Mouse (Mus musculus): ENCODE data around the gene Cd4.
"Not testable (repeated sequence)": the region's sequence is repeated elsewhere in the genome, so short reads cannot be mapped to it uniquely, and the experiment has no call there.

Cd4 gene

DNA sequence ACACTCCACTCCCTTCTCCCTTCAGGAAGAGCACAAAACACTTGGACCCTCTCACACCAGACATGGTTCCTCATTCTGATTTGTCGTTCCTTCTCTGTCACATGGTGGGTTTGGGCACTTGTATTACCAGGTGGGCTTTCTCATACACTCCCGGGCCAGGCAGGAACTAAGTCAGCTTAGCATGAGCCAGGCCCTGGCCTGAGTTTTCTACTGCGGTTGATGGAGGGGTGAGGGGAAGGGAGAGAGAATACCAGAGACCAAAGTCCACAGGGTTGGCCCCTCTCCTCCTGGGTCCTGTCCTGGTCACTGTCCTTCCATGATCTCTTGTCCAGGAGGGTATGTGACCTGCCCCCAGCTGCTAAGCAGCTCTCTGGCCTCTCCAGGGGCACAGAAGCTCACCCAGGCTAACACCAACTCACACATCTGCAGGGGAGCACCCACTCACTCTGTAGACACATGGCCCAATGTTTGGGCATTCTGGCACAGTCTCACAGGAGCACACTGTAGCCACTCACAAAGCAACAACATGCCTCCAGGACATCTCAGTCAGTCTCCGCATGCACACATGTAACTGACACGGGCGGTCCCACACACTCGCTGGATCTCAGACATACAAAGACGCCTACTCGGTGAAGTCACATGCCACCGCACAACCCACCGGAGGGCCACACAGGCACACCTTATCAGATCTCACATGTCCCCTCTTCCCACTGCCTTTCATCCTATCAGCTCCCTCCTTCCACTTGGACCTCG, 28.1 kb upstream of the Cd4 start:
- no peak for DNase-seq (ENCODE audit: low spot score in 2 of 2)

DNA sequence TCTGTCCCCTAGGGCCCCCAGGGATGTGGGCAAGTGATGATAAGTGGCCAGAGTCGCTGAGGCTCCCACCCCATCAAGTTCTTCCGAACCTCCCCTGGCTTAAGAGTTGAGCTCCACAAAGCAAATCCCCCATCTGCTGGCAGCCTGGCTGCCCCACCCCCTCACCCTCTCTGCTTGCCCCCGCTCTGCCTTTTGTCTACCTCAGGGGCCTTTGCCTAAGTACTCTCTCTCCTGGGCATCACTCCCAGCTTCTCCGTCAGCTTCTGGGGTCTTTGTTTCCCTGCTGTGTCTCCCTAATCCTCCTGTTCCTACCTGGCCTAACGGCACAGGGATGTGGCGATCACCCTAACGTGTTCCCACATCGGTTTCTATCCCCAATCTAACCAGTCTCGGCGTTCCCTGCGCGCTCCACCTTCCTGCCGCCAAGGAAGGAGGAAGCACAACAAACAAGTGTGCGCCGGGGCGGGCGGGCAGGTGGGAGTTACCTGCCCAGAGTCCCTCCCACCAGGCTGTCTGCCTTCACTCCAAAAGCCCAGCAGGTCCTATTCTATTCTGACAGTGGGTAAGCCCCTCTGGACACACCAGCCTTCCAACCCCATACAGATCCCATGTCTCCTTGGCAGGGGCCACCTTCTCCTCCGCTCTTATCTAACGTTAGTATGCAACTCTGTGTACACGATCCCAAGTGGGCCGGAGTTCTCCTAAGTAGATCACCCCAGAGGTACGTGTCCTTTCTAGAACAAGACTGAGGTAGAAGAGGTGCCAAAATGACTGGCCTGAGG, 27.3 kb upstream of the Cd4 start:
- no peak for DNase-seq (ENCODE audit: low spot score in 2 of 2)

- no peak for DNase-seq (ENCODE audit: low spot score in 2 of 2)
Observed at GRCm38 (mm10) chr6:124914511-124914910, 26.5 kb upstream of the Cd4 start.

DNA sequence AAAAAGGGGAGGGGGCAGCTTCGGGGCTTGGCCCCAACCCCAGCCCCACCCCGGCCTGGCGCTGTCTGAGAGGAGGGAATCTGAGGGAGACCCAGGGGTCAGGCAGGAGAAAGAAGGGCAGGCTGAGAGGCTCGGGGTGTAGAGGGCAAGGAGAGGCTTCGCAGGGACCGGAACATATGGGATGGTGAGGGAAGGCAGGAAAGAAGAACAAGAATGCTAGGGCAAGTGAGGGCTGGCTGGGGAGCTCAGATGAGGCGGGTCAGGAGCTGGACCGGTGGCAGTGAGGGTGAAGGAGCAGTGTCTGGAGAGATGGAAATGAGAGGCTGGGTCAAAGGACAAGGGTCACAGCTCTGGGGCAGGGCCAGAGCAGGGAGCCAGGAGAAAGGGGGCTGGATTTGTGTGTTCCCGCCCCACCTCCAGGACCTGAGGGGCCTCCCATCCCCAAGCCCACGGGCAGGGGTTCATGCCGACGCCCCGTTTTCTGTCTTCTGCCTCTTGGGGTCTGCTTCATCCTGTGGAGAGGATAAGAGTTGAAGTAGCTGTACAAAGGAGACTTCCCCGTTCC, 25.8 kb upstream of the Cd4 start:
- DNase-seq (ENCODE audit: low spot score in 2 of 2): no peak

GRCm38 (mm10) chr6:124913214-124913613, 25.2 kb upstream of the Cd4 start:
- no peak for DNase-seq (ENCODE audit: low spot score in 2 of 2)

DNA sequence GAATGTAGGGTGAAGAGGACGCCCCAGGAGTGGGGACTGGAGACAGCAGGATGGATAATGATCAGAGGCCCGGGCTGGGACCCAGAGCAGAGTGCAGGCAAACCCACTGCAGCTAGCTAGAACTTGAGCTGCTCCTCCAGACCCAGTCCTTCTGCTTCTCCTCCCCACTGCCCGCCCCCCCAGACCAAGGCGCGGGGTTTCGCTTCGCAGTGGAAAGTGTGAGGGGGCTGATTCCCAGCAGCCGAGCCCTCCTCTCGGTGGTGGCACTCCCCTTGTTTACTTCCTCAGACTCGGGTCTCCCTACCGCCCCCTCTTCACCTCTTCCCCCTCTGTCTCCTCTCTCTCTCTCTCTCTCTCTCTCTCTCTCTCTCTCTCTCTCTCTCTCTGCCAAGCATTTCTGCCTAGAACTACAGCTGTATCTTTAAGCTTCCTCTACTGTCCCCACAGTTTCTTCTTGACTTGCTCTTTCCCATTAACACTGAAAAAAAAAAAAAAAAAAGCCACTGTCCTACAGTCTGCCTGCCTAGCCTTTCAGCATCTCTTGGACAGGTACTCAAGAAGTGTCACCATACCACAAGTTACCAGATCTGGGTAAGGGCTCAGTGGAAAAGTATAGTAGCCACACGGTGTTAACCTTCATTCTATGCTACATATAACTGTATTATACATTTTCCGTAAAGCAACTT, 23.7 kb upstream of the Cd4 start, which contains the start of gene Lag3:
Gene Lag3, minus strand, starts transcription at position 173 of the 686 bp plus-strand sequence.
- DNase-seq (ENCODE audit: low spot score in 2 of 2): peak in 1 of 2 experiments; percentile 30

GRCm38 (mm10) chr6:124910032-124910431, 22.0 kb upstream of the Cd4 start:
- DNase-seq (ENCODE audit: low spot score in 2 of 2): no peak

GRCm38 (mm10) chr6:124907767-124908166, 19.7 kb upstream of the Cd4 start:
- DNase-seq (ENCODE audit: low spot score in 2 of 2): no peak

- DNase-seq (ENCODE audit: low spot score in 2 of 2): no peak
Observed at GRCm38 (mm10) chr6:124904991-124905860, 17.2 kb upstream of the Cd4 start.

DNA sequence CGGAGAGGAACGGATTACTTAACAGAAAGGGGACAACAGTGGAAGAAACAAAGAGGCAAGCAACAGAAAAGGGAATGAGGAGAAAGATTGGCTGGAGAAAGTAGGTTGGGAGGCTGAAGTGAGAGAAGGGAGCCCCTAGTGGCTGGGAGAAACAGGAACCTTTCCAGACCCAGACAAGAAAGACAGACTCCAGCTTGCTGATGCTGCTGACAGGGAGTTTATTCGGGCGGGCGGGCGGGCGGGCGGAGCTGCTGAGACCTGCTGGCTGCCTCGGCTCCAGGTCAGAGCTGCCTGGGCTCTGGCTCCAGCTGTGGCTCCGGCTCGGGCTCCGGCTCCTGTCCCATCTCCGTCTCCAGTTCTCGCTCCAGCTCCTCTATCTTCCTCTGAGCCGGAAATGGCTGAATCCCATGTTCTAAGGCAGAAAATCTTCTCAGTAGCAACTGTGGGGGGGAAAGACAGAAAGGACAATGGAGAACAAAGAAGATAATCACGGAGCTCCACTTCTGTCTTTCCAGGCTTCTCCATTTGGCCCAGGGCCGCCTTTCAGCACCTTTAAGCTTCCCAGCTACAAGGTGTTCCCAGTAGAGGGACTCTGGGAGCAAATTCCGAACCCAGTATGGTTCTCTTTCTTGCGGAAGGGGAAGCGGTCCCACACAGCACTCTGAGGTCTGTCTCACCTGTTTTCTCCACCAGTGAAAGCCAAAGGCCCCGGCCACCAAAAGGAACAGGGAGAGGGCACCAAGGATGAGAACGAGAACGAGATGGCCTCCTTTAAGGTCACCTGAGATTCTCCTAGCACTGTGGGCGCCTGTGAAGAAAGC, 16.4 kb upstream of the Cd4 start:
- DNase-seq (ENCODE audit: low spot score in 2 of 2): peak; percentile 48 to 61

- DNase-seq (ENCODE audit: low spot score in 2 of 2): peak; percentile 90 to 93
Observed at GRCm38 (mm10) chr6:124903580-124904151, 15.6 kb upstream of the Cd4 start.

DNA sequence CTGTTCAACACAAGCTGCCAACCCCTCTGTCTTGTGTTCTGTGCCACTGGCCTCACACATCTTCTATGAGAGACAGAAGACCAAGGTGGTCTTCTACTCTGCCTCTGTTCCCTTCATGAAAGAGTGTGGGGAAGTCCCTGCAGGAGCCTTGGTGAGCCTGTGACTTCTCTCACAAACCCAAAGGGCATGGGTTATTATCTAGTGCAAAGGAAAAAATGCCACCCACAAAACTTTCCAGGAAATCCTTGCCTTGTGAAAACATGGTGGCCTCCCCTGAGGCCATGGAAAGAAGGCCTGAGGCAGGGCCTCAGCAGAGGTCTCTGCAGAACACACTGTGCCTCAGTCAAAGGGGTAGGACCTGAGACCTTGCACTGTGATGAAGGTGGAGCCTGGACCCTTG, 13.8 kb upstream of the Cd4 start:
- DNase-seq (ENCODE audit: low spot score in 2 of 2): no peak

DNA sequence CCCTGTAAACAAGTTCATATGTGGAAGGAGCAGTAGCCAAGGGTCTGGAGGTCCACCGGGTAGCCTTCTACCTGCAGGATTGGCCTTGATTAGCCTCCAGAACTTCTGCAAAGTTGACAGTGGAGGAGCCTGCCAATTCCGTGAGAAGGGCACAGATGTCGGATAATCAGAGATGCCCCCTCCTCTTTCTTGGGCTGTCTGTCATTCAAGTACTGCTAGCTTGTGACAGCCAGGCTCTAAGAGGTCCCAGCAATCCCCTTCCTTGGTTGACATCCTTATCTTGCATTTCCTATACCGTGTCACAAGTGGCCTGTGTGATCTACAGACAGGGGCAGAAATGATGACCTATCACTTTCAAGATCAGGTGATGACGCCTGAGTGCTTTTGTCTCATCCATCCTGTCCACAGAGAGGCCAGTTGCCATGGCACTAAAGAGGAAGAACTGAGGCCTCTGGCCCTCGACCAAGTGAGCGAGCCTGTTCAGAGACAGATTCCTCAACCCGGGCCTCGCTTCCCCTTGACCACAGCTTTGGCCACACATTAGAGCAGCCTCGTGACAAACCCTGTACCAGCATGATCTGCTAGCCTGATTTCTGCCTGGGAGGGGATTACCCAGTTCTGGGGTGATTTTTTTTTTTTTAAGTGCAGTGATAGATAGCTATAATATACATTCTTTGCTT, 12.9 kb upstream of the Cd4 start:
- peak; percentile 49 to 61 for DNase-seq (ENCODE audit: low spot score in 2 of 2)

- DNase-seq (ENCODE audit: low spot score in 2 of 2): peak; percentile 44 to 49
Observed at GRCm38 (mm10) chr6:124900056-124900800, 12.2 kb upstream of the Cd4 start.

DNA sequence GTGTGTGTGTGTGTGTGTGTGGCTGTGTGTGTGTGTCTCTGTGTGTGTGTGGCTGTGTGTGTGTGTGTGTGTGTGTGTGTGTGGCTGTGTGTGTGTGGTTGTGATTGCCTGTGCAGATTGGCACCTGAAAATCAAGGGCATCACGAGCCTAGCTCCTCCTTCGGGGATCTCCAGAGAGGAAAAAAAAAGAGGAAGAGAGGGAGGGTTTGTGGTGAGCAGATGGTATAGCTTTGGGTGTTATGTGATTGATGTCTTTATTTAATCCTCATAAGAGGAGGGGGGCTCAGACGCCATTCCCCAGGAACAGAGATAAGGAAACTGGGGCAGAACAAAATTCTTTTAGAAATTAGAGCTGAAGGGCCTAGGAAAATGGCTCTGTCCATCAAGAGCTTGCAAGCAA, 10.3 kb upstream of the Cd4 start:
- peak; percentile 68 to 74 for DNase-seq (ENCODE audit: low spot score in 2 of 2)

DNA sequence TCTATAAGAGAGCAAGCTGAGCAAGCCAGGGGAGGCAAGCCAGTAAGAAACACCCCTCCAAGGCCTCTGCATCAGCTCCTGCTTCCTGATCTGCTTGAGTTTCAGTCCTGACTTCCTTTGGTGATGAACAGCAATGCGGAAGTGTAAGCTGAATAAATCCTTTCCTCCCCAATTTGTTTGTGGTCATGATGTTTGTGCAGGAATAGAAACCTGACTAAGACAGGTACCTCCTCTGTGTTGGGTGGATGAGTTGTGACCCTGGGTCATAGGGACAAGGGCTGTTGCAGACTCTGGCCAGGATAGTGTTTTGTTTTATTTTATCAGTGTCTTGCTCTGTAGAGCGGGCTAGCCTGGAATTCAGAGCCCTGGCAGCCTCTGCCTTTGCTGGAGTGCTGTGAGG, 6.1 kb upstream of the Cd4 start:
- not testable (repeated sequence) for DNase-seq (ENCODE audit: low spot score in 2 of 2)

DNA sequence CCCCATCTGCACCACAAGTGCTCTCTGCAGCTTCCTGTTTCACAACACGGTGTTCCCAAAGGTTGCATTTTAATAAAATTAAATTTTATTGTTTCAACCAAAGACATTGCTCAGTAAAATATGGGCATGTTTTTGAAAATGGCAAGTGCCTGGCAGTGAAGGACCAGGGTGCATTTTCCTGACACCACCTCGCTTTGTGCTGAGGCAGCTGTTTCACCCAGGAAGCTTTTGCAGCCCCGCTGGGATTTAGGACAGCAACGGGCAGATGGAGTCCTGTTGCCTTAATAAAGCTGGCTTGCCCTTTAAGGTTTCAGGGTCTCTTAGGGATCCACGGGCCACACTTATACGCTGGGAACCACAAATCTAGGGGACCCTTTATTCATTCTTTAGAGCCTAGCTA, 3.0 kb upstream of the Cd4 start:
- DNase-seq (ENCODE audit: low spot score in 2 of 2): no peak

DNA sequence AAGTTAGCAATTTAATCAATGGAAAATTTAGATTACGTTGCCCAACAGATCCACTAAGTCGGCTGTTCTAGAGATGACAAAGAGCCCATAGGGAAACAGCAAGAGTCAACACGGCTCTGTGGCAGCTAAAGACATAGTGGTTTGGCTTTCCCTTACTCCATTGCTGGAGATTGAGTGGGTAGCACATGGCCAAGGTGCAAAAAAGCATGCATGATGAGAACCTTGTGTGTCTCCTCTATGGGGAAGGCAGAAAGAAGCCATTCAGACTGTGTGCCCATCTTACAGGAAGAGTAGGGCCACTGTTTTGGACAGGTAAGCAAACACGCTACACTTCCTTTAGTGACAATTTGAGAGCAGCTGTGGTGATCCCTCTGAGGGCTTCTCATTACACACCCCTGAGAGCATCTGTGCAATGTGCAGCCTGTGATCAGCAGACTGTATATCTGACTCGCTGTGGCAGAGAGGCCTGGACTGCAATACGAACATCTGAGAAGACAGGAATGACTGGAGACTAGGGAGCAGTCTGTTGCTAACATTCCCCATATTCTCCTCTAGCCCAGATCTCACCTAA, 619 bp upstream of the Cd4 start:
- no peak for DNase-seq (ENCODE audit: low spot score in 2 of 2)
